Mouse (Mus musculus) bone marrow, adult 2 months (tissue): ENCODE data around the gene Nacc2.
A peak's percentile ranks its signal among the peaks of the same experiment; 100 is the strongest.

Experiments
- CTCF ChIP-seq: fragments of 200-500 bp; IDR thresholded peaks from 2 replicates; pipeline ENCODE4 v1.5.1; 2011; ENCODE audit warnings: low read length, control low read depth; ENCODE audit not compliant: control insufficient read depth, insufficient read depth
- POLR2A ChIP-seq: fragments of 200-500 bp; IDR thresholded peaks from 2 replicates; pipeline ENCODE4 v1.6.1; 2011; ENCODE audit warnings: low read depth, mild to moderate bottlenecking, control low read depth, low read length, borderline replicate concordance; ENCODE audit not compliant: control insufficient read depth

DNA sequence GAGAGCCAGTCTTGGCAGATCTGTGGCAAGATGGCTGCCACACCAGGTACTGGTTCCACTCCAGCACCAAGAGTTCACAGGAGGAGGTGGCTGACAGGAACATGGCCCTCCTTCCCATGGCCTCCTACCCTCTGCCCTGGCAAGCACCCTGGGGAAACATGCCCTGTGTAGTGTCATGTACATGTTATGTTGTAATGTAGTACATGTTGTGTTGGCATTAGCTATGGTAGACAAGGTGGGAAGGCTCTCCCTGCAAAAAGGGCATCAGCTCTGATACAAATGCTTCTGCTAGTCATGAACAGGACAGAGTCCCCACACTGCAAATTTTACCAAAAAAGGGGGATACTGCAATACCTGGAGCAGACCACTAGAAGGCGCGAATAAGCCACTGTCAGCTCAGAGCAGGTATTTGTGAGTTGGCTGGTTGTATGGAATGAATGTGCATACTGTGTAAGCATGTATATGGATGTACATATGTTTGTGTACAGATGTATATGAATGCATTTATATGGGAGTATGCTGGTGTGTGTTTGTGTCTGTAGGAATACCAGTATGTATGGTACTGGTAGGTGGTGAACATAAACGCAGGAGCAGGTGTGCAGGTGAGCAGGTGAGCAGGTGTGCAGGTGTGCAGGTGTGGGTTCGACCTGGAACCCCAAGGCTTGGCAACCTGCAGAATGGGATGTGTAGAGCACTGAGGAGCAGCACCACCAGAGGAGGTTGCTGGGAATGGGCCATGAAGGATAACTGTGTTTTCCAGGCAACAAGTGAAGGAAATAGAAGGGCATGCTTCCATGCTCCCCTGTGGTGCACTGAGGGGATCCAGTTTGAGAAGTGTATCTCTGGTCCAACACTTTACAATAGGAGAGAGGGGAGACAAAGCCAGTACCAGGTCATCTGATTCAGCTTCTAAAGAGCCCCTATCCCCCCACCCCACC lies 98.6 kb downstream of the Nacc2 start:
- TF ChIP-seq CTCF: peak; percentile 27
- TF ChIP-seq POLR2A: no peak
